Mouse (Mus musculus) adrenal gland, adult 8-10 months (tissue): ENCODE measurements at regions not wholly inside any gene's neighbourhood (a gene's known extent, or its start where the extent isn't known, plus 50 kb on each side); places are given as distances from the start of the nearest gene placed in this dataset.

ENCODE experiments used
- DNase-seq: peaks from one replicate; pipeline ENCODE4 v3.0.0; 2022
- microRNA-seq, 2 experiments: library from miRNA; unstranded; fragments of <30 nt; microRNA quantifications; one replicate each; pipeline ENCODE4 v1.2.0; 2022

- DNase-seq, result no peak
These were observed 422.4 kb upstream of the Fat1 start for GRCm38 (mm10) chr8:44512876-44513275.

GRCm38 (mm10) chr8:44525915-44526314 lies 409.3 kb upstream of the Fat1 start:
- DNase-seq, result peak; percentile 13

GRCm38 (mm10) chr8:44529696-44530095 lies 405.6 kb upstream of the Fat1 start:
- no peak for DNase-seq

GRCm38 (mm10) chr8:44548885-44549284 lies 386.4 kb upstream of the Fat1 start:
- DNase-seq, result no peak

- DNase-seq, result no peak
These were observed 376.1 kb upstream of the Fat1 start for GRCm38 (mm10) chr8:44559161-44559560.

GRCm38 (mm10) chr8:44576314-44576858 lies 358.9 kb upstream of the Fat1 start:
- no peak for DNase-seq

- no peak for DNase-seq
These were observed 358.3 kb upstream of the Fat1 start for GRCm38 (mm10) chr8:44576993-44577392.

Small RNA genes in the stretch of these regions (microRNA-seq; reads per million reads assigned to microRNA genes)
- gene Gm26241, result 0 reads per million in 2 experiments
